Mouse (Mus musculus) forebrain, embryonic 16.5 days (tissue): ENCODE data around the gene Slc25a10. TPM values are rescaled to one million over a fixed set of nuclear protein-coding genes. Genes with fewer than 3 reads are reported as not detected.

Experiments
- ATAC-seq: fragments of 200-750 bp; cut with Nextera tagmentation; 2 replicates; pipeline ENCODE4 v1.8.0; 2017; ENCODE audit warnings: mild to moderate bottlenecking, moderate library complexity
- H3K27ac ChIP-seq: fragments of 300-500 bp; sonication (generic); 2 replicates; pipeline ENCODE4 v1.5.1; 2014; ENCODE audit warnings: low read length, control low read depth
- H3K27me3 ChIP-seq: fragments of 300-500 bp; sonication (generic); replicated peaks from 2 replicates; pipeline ENCODE4 v1.6.1; 2014; ENCODE audit warnings: low read length; ENCODE audit not compliant: control insufficient read depth, insufficient read depth
- H3K36me3 ChIP-seq: fragments of 300-500 bp; sonication (generic); 2 replicates; pipeline ENCODE4 v1.6.1; 2014; ENCODE audit not compliant: control insufficient read depth, insufficient read depth
- H3K4me1 ChIP-seq: fragments of 300-500 bp; sonication (generic); replicated peaks from 2 replicates; pipeline ENCODE4 v1.6.1; 2014; ENCODE audit warnings: low read length; ENCODE audit not compliant: control insufficient read depth, insufficient read depth
- H3K4me2 ChIP-seq: fragments of 300-500 bp; sonication (generic); 2 replicates; pipeline ENCODE4 v1.6.1; 2014; ENCODE audit warnings: mild to moderate bottlenecking, low read length, control low read depth
- H3K4me3 ChIP-seq: fragments of 300-500 bp; sonication (generic); replicated peaks from 2 replicates; pipeline ENCODE4 v1.5.1; 2014; ENCODE audit warnings: mild to moderate bottlenecking, low read length, control low read depth
- H3K9ac ChIP-seq: fragments of 300-500 bp; sonication (generic); replicated peaks from 2 replicates; pipeline ENCODE4 v1.6.1; 2014; ENCODE audit warnings: low read depth, low read length, control low read depth
- H3K9me3 ChIP-seq: fragments of 300-500 bp; sonication (generic); 2 replicates; pipeline ENCODE4 v1.6.1; 2016; ENCODE audit warnings: low read length; ENCODE audit not compliant: control insufficient read depth
- WGBS: fragments of 180-500 bp; shearing (Covaris S2); extraction: QIAGEN DNeasy Blood & Tissue Kit; methylation state at CpG from one replicate; pipeline ENCODE4 v1.1.7; 2014; 5-methylcytosine and 5-hydroxymethylcytosine counted together
- polyA plus RNA-seq: library from polyadenylated mRNA; unstranded; fragments of >200 nt; fragmentation: Nextera tagmentation; extraction: Ambion mirVana; gene quantifications from 2 replicates; pipeline ENCODE4 v1.2.1, GENCODE M21; 2015

Slc25a10 gene
- polyA plus RNA-seq, 1 experiment from 2014 or later: 26.5 TPM

GRCm38 (mm10) chr11:120539285-120540014, 47.8 kb downstream of the Slc25a10 start:
- no peaks in the 10 kb centered on the region for H3K27me3 ChIP-seq
- ATAC-seq: peak; percentile 41; the same call in 1 of the 2 replicates
- H3K9ac ChIP-seq: peak overlapping the region; percentile 27; the same call in 1 of the 2 replicates
- 19% methylated on average over 10 of the region's 10 CpGs for WGBS
- no peak overlapping the region for H3K4me2 ChIP-seq
- H3K4me3 ChIP-seq: no peak overlapping the region
- H3K4me1 ChIP-seq: peaks cover 5% of the 10 kb centered on the region
- H3K9me3 ChIP-seq: no peaks in the 10 kb centered on the region
- H3K27ac ChIP-seq: no peak overlapping the region
- peaks cover 7% of the 10 kb centered on the region; the same call in 1 of the 2 replicates for H3K36me3 ChIP-seq

DNA sequence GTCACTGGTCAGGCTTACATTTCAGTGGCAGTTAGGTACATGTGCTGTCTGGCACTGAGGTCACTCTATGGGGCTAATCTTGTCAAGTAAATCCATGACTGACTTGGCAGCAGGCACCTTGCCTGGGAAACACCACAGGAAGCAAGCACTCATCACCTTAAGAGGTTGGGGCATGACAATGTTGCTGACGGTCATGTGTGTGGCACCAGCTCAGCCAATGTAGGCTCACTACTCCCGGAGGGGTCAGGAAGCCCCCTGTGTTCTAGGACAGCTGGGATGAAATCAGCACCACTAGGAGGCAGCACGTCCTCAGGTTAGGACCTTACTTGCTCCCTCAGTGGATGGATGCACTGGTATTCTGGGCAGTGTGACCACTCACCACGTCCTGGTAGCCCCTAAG, 50.3 kb downstream of the Slc25a10 start:
- no peak overlapping the region for H3K4me3 ChIP-seq
- H3K4me1 ChIP-seq: peaks cover 5% of the 10 kb centered on the region
- 38% methylated on average over 4 of the region's 4 CpGs for WGBS
- H3K4me2 ChIP-seq: no peak overlapping the region
- ATAC-seq: no peak
- H3K9ac ChIP-seq: no peak overlapping the region
- H3K9me3 ChIP-seq: no peaks in the 10 kb centered on the region
- no peak overlapping the region for H3K27ac ChIP-seq
- H3K36me3 ChIP-seq: peaks cover 7% of the 10 kb centered on the region; the same call in 1 of the 2 replicates
- H3K27me3 ChIP-seq: no peaks in the 10 kb centered on the region

DNA sequence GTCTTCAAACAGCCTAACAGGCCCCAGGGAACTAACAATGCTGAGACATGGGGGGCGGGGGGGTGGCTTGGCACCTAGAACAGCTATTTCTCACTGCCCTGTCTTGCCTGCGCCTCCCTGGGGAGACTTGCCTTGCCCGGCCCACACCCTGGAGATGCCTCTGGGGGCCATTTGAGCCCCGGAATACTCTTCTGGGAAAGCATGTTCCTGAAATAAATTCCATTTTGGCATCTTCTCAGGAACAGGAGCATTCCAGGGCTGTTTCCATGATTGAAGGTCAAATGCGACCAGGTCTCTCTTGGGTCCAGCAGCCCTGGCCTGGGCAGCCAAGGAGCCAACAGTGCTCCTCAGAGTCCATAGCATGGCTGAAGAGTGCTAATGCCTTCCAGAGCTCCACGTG, 50.7 kb downstream of the Slc25a10 start:
- peaks cover 5% of the 10 kb centered on the region for H3K4me1 ChIP-seq

GRCm38 (mm10) chr11:120545964-120546363, 54.3 kb downstream of the Slc25a10 start:
- Histone ChIP-seq H3K9ac (no peak overlapping the region), H3K4me1 (peaks cover 23% of the 10 kb centered on the region), H3K4me3 (no peak overlapping the region), H3K9me3 (no peaks in the 10 kb centered on the region), H3K27ac (no peak overlapping the region), H3K27me3 (no peaks in the 10 kb centered on the region), H3K4me2 (no peak overlapping the region), H3K36me3 (peaks cover 7% of the 10 kb centered on the region; the same call in 1 of the 2 replicates)
- ATAC-seq: no peak
- 99% methylated on average over 3 of the region's 3 CpGs for WGBS

More for the DNA sequence above, 50.7 kb downstream of the Slc25a10 start:
- ATAC-seq: no peak
- H3K4me3 ChIP-seq: no peak overlapping the region
- no peaks in the 10 kb centered on the region for H3K27me3 ChIP-seq
- no peak overlapping the region for H3K27ac ChIP-seq
- no peak overlapping the region for H3K4me2 ChIP-seq
- H3K9ac ChIP-seq: no peak overlapping the region
- 87% methylated on average over 6 of the region's 6 CpGs for WGBS
- peaks cover 7% of the 10 kb centered on the region; the same call in 1 of the 2 replicates for H3K36me3 ChIP-seq
- no peaks in the 10 kb centered on the region for H3K9me3 ChIP-seq

GRCm38 (mm10) chr11:120547469-120547868, 55.8 kb downstream of the Slc25a10 start:
- Histone ChIP-seq H3K9me3 (no peaks in the 10 kb centered on the region), H3K9ac (no peak overlapping the region), H3K4me3 (no peak overlapping the region), H3K4me2 (no peak overlapping the region), H3K27me3 (no peaks in the 10 kb centered on the region), H3K36me3 (peaks cover 7% of the 10 kb centered on the region; the same call in 1 of the 2 replicates), H3K27ac (no peak overlapping the region), H3K4me1 (peaks cover 23% of the 10 kb centered on the region)
- ATAC-seq: no peak
- WGBS: 61% methylated on average over 2 of the region's 2 CpGs

GRCm38 (mm10) chr11:120548214-120548613, 56.6 kb downstream of the Slc25a10 start:
- no peaks in the 10 kb centered on the region for H3K27me3 ChIP-seq
- H3K9me3 ChIP-seq: no peaks in the 10 kb centered on the region
- H3K4me3 ChIP-seq: no peak overlapping the region
- H3K36me3 ChIP-seq: peaks cover 2% of the 10 kb centered on the region; the same call in 1 of the 2 replicates
- WGBS: 82% methylated on average over 3 of the region's 3 CpGs
- H3K27ac ChIP-seq: no peak overlapping the region
- no peak for ATAC-seq
- no peak overlapping the region for H3K9ac ChIP-seq
- peaks cover 23% of the 10 kb centered on the region for H3K4me1 ChIP-seq
- H3K4me2 ChIP-seq: peak overlapping the region; percentile 85

DNA sequence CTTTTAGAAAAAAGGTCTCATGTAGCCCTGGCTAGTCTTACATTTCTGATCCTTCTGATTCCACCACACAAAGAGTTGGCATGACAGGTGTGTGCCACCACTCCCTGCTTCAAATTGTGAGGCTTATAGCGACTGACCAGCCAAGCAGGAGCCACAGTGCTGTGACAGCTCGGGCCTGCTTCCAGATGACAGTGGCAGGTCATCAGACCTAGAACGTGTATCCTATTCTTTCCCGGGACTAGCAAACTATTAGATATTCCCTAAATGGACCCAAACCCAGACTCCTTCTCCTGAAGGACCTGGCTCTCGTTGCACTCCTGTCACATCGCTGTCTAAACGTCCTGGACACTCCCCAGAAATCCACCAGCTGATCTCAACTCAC, 57.1 kb downstream of the Slc25a10 start:
- peak overlapping the region; percentile 85 for H3K4me2 ChIP-seq
- ATAC-seq: no peak
- peak overlapping the region; percentile 86 for H3K9ac ChIP-seq
- WGBS: 23% methylated on average over 7 of the region's 7 CpGs
- no peaks in the 10 kb centered on the region for H3K36me3 ChIP-seq
- H3K4me1 ChIP-seq: peaks cover 23% of the 10 kb centered on the region
- H3K9me3 ChIP-seq: no peaks in the 10 kb centered on the region
- peak overlapping the region; percentile 67; the same call in 1 of the 2 replicates for H3K27ac ChIP-seq
- H3K4me3 ChIP-seq: peak overlapping the region; percentile 72
- no peaks in the 10 kb centered on the region for H3K27me3 ChIP-seq

Other genes starting within 250 kb of the Slc25a10 start
- 4,159 and 4,175 TPM in 2 replicates for gene Actg1, start 143.3 kb upstream of the Slc25a10 start, polyA plus RNA-seq
- 1.3 and 1.5 TPM in 2 replicates for gene Fscn2, start 130.3 kb upstream of the Slc25a10 start, polyA plus RNA-seq
- gene Faap100, start 113.1 kb upstream of the Slc25a10 start, polyA plus RNA-seq: 72.7 and 95.3 TPM in 2 replicates
- 32.0 and 32.1 TPM in 2 replicates for gene Nploc4, start 54.1 kb upstream of the Slc25a10 start, polyA plus RNA-seq
- not detected in 2 replicates for gene Tspan10, start 49.2 kb upstream of the Slc25a10 start, polyA plus RNA-seq
- gene Pde6g, start 38.3 kb upstream of the Slc25a10 start, polyA plus RNA-seq: 0.32 TPM in 1 of 2 replicates, not detected in the other
- gene Oxld1, start 33.8 kb upstream of the Slc25a10 start, polyA plus RNA-seq: 9.7 and 9.9 TPM in 2 replicates
- gene Ccdc137, start 33.7 kb upstream of the Slc25a10 start, polyA plus RNA-seq: 26.2 and 31.2 TPM in 2 replicates
- gene Arl16, start 24.2 kb upstream of the Slc25a10 start, polyA plus RNA-seq: 45.5 and 56.4 TPM in 2 replicates
- 107 and 119 TPM in 2 replicates for gene Mrpl12, start 7.2 kb upstream of the Slc25a10 start, polyA plus RNA-seq
- gene Gcgr, start 38.9 kb downstream of the Slc25a10 start, polyA plus RNA-seq: 0.43 TPM in 1 of 2 replicates, not detected in the other
- gene Mcrip1, start 57.9 kb downstream of the Slc25a10 start, polyA plus RNA-seq: 222 and 241 TPM in 2 replicates
- not detected in 2 replicates for gene Ppp1r27, start 59.3 kb downstream of the Slc25a10 start, polyA plus RNA-seq
- gene P4hb, start 81.4 kb downstream of the Slc25a10 start, polyA plus RNA-seq: 238 and 265 TPM in 2 replicates
- 477 and 485 TPM in 2 replicates for gene Arhgdia, start 89.8 kb downstream of the Slc25a10 start, polyA plus RNA-seq
- 287 and 320 TPM in 2 replicates for gene Alyref, start 106.5 kb downstream of the Slc25a10 start, polyA plus RNA-seq
- gene Anapc11, start 106.6 kb downstream of the Slc25a10 start, polyA plus RNA-seq: 178 and 192 TPM in 2 replicates
- not detected in 2 replicates for gene Npb, start 116.6 kb downstream of the Slc25a10 start, polyA plus RNA-seq
- 175 and 234 TPM in 2 replicates for gene Pcyt2, start 126.1 kb downstream of the Slc25a10 start, polyA plus RNA-seq
- gene Sirt7, start 133.4 kb downstream of the Slc25a10 start, polyA plus RNA-seq: 50.2 and 50.6 TPM in 2 replicates
- 39.9 and 40.1 TPM in 2 replicates for gene Mafg, start 141.8 kb downstream of the Slc25a10 start, polyA plus RNA-seq
- gene Pycr1, start 151.9 kb downstream of the Slc25a10 start, polyA plus RNA-seq: 34.9 and 36.5 TPM in 2 replicates
- gene Myadml2, start 156.3 kb downstream of the Slc25a10 start, polyA plus RNA-seq: 0.75 TPM in 1 of 2 replicates, not detected in the other
- gene Notum, start 169.3 kb downstream of the Slc25a10 start, polyA plus RNA-seq: 0.67 and 0.77 TPM in 2 replicates
- 132 and 158 TPM in 2 replicates for gene Aspscr1, start 181.1 kb downstream of the Slc25a10 start, polyA plus RNA-seq
- 82.8 and 95.0 TPM in 2 replicates for gene Cenpx, start 221.9 kb downstream of the Slc25a10 start, polyA plus RNA-seq
- 91.0 and 118 TPM in 2 replicates for gene Lrrc45, start 222.1 kb downstream of the Slc25a10 start, polyA plus RNA-seq
- 251 and 347 TPM in 2 replicates for gene Rac3, start 229.6 kb downstream of the Slc25a10 start, polyA plus RNA-seq
- 7.6 TPM in 2 replicates for gene Dcxr, start 235.4 kb downstream of the Slc25a10 start, polyA plus RNA-seq
- 0.92 and 4.8 TPM in 2 replicates for gene Cbr2, start 240.3 kb downstream of the Slc25a10 start, polyA plus RNA-seq